Mouse (Mus musculus) kidney, embryonic 15.5 days (tissue): Measurements from ENCODE around the gene F11. TPM values are rescaled to one million over a fixed set of nuclear protein-coding genes. Genes with fewer than 3 reads are reported as not detected.

Experiments
- ATAC-seq: fragments of 200-750 bp; cut with Nextera tagmentation; replicated peaks from 2 replicates; pipeline ENCODE4 v1.8.0; 2017; ENCODE audit warnings: moderate TSS enrichment; ENCODE audit not compliant: low FRiP score
- H3K27ac ChIP-seq: fragments of 300-500 bp; sonication (generic); 2 replicates; pipeline ENCODE4 v1.5.1; 2015; ENCODE audit warnings: mild to moderate bottlenecking, inconsistent platforms
- H3K27me3 ChIP-seq: fragments of 300-500 bp; sonication (generic); 2 replicates; pipeline ENCODE4 v1.6.1; 2015; ENCODE audit warnings: inconsistent platforms
- H3K36me3 ChIP-seq: fragments of 300-500 bp; sonication (generic); 2 replicates; pipeline ENCODE4 v1.6.1; 2015; ENCODE audit warnings: inconsistent platforms
- H3K4me1 ChIP-seq: fragments of 300-500 bp; sonication (generic); 2 replicates; pipeline ENCODE4 v1.6.1; 2015; ENCODE audit warnings: inconsistent platforms
- H3K4me2 ChIP-seq: fragments of 300-500 bp; sonication (generic); 2 replicates; pipeline ENCODE4 v1.6.1; 2015; ENCODE audit warnings: moderate library complexity, mild to moderate bottlenecking, inconsistent platforms
- H3K4me3 ChIP-seq: fragments of 300-500 bp; sonication (generic); replicated peaks from 2 replicates; pipeline ENCODE4 v1.5.1; 2015; ENCODE audit warnings: mild to moderate bottlenecking, inconsistent platforms
- H3K9ac ChIP-seq: fragments of 300-500 bp; sonication (generic); 2 replicates; pipeline ENCODE4 v1.6.1; 2015; ENCODE audit warnings: mild to moderate bottlenecking, inconsistent platforms
- H3K9me3 ChIP-seq: fragments of 300-500 bp; sonication (generic); replicated peaks from 2 replicates; pipeline ENCODE4 v1.6.1; 2016; ENCODE audit warnings: inconsistent platforms
- WGBS: fragments of 180-500 bp; shearing (Covaris S2); methylation state at CpG from one replicate; pipeline ENCODE4 v1.1.7; 2015; ENCODE audit warnings: mixed read lengths; 5-methylcytosine and 5-hydroxymethylcytosine counted together
- polyA plus RNA-seq: library from polyadenylated mRNA; unstranded; fragments of >200 nt; fragmentation: Nextera tagmentation; extraction: Ambion mirVana; gene quantifications from 2 replicates; pipeline ENCODE4 v1.2.1, GENCODE M21; 2015

Gene F11
- polyA plus RNA-seq = 0.13 and 0.21 TPM in 2 replicates

DNA sequence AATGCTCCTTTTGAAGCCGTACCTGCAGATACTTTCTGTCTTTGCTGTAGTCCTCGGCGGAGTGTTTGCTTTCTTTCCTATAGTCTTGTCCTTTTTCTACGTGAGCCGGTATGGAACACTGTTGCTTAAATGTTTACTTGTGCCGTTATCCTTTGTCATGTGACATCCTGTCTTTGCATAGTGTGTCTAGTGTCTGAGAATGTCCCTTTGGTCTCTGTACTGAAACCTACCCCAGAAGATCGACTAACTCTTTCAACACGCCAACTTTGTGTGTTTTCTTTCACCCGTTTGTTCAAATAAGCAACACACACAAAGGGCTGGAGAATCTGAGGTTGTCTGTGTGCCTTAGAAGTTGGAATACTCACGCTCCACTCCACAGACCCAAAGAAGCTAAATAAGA is at the start of gene F11:
Gene F11, minus strand, starts transcription at position 112 of the 400 bp plus-strand sequence.
- WGBS = 87% methylated on average over 10 of the region's 10 CpGs
- no peak for ATAC-seq

DNA sequence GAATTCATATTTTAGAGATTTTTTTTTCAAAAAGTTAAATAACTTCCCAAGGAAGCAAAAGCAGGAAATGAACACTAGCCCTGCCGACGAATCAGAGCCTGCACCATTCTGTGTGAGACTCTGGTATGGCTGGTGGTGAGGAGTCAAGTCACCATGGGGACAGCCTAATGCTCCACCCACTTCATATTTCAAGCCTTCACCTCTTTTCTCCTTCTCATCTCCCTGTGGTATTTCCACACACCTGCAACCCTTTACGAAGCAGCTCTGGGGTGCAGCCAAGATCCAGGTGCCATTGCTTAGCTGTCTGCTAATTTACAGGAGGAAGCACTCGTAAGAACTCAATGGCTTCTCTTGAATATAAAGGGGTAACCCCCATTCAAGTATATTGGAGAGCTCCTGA is 49.1 kb upstream of the F11 start:
- Histone ChIP-seq H3K9me3 (no peaks in the 10 kb centered on the region), H3K4me2 (no peak overlapping the region), H3K36me3 (no peaks in the 10 kb centered on the region), H3K27ac (no peak overlapping the region), H3K27me3 (no peaks in the 10 kb centered on the region), H3K9ac (no peak overlapping the region), H3K4me1 (no peaks in the 10 kb centered on the region), H3K4me3 (no peak overlapping the region)
- 85% methylated on average over 4 of the region's 4 CpGs for WGBS
- no peak for ATAC-seq

More for the DNA sequence above, at the start of gene F11:
- Histone ChIP-seq H3K4me2 (no peak within 1 kb of the TSS), H3K27me3 (no peaks in the 10 kb centered on the region), H3K4me3 (no peak within 1 kb of the TSS), H3K4me1 (no peaks in the 10 kb centered on the region), H3K27ac (no peak within 1 kb of the TSS), H3K9ac (no peak within 1 kb of the TSS), H3K9me3 (no peaks in the 10 kb centered on the region; the same call in 1 of the 2 replicates), H3K36me3 (no peaks in the 10 kb centered on the region)

DNA sequence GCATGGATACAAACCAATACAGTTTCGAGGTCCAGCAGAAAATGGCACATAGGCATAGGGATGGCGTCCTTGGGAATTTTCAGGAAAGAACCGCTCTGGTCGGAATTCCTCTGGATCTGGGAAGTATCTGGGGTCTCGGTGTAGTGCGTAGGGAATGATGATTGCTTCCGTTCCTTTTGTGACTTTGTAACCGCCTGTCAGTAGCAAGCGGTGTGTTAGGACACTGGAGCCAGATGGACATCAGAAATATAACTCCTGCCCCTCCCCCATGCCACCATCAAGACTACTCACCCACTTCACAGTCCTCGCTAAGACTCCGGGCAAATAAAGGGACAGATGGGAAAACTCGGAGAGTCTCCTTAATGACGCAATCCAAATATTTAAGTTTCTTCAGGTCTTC is 46.5 kb upstream of the F11 start, which contains the start of gene Gm45753:
Gene Gm45753, minus strand, starts transcription at position 101 of the 400 bp plus-strand sequence.
- Histone ChIP-seq H3K27me3 (no peaks in the 10 kb centered on the region), H3K9ac (no peak within 1 kb of the TSS), H3K27ac (no peak within 1 kb of the TSS), H3K4me2 (no peak within 1 kb of the TSS), H3K36me3 (no peaks in the 10 kb centered on the region), H3K4me3 (no peak within 1 kb of the TSS), H3K4me1 (no peaks in the 10 kb centered on the region), H3K9me3 (no peaks in the 10 kb centered on the region)
- WGBS = 88% methylated on average over 13 of the region's 13 CpGs
- ATAC-seq = no peak

DNA sequence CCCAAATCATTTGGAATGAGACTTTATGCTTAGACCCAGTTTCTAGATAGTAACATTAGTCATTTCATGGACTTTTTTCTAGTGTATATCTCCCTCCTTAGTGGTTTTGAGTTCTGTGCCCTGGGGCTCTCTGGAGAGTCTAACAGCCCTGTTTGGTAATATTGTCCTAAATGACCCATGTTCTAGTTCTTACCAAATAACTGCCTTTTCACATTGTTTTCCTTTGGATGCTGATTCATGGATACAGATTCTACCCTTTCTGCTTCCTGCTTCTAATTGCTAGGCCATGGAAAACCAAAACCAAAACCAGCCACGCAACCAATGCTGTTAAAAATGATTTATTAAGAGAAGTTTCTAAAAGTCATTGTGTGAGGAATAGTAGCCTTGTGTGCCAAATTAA is 43.6 kb upstream of the F11 start:
- no peak overlapping the region for H3K27ac ChIP-seq
- H3K36me3 ChIP-seq = no peaks in the 10 kb centered on the region
- no peak overlapping the region for H3K4me2 ChIP-seq
- no peaks in the 10 kb centered on the region for H3K27me3 ChIP-seq
- no peaks in the 10 kb centered on the region for H3K4me1 ChIP-seq
- H3K9ac ChIP-seq = no peak overlapping the region
- 32% methylated on average over 1 of the region's 1 CpGs for WGBS
- no peak overlapping the region for H3K4me3 ChIP-seq
- no peaks in the 10 kb centered on the region for H3K9me3 ChIP-seq
- ATAC-seq = no peak

DNA sequence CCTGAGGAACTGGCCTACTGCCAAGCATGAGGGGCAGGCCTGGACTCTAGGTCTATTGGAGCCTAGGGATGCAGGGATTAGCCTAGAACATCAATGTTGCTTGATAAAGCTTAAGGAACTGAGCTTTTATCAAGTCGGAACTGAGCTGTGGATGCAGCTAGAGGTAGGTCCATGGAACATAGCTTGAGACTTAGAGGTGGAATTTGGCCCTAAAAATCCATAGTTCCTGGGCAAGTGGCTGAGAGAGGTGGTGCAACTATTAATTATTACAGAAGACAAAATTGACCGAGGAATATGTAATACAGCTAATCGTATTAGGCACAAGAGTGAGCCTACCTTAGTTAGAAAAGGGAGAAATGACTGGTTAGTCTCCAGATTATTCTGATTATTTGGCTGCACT is 42.5 kb upstream of the F11 start:
- Histone ChIP-seq H3K27me3 (no peaks in the 10 kb centered on the region), H3K36me3 (no peaks in the 10 kb centered on the region), H3K4me2 (no peak overlapping the region), H3K4me1 (no peaks in the 10 kb centered on the region), H3K27ac (no peak overlapping the region), H3K4me3 (no peak overlapping the region), H3K9ac (no peak overlapping the region), H3K9me3 (no peaks in the 10 kb centered on the region)
- no peak for ATAC-seq
- WGBS = 88% methylated on average over 3 of the region's 3 CpGs

DNA sequence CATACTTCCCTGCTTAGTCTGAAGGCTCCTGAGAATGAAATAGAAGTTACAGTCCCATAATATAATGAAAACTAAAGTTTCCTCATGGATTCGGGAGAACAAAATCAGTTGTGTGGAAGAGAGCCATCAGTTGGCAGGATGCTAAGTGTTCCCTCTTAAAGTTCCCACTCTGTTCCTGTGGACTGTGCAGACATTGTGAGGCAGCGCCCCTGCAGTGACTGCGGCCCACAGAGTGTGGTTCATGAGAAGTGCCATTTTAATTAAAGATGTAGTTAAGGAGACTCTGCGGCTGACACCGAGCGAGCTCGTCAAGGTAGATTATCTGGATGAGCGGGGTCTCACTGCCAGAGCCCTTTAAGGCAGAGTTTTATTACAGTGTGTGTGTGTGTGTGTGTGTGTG is 40.6 kb upstream of the F11 start:
- Histone ChIP-seq H3K27ac (no peak overlapping the region), H3K9me3 (no peaks in the 10 kb centered on the region), H3K4me3 (no peak overlapping the region), H3K4me1 (no peaks in the 10 kb centered on the region), H3K4me2 (no peak overlapping the region), H3K27me3 (no peaks in the 10 kb centered on the region), H3K9ac (no peak overlapping the region), H3K36me3 (no peaks in the 10 kb centered on the region)
- 74% methylated on average over 8 of the region's 8 CpGs for WGBS
- ATAC-seq = no peak

DNA sequence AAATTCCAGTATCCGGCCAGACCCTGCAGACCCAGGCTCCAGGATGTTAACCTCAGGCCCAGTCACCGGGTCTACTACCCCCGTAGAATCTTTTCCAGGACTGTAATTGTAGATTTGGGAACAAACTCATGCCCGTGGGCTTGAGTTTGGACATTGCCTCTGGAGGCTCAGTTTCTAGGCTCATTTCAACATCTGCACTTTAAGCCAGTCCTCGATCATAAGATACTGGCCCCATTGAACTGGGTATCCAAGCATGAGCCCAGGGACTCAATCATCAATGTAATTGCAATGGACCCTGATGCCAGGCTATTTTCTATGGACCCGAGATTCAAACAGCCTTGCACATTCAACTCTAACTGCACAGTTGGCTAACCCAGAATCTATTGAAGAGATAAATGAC is 33.4 kb upstream of the F11 start:
- no peak for ATAC-seq
- no peak overlapping the region for H3K4me3 ChIP-seq
- no peak overlapping the region for H3K27ac ChIP-seq
- 92% methylated on average over 6 of the region's 6 CpGs for WGBS
- H3K4me2 ChIP-seq = no peak overlapping the region
- no peaks in the 10 kb centered on the region for H3K36me3 ChIP-seq
- no peaks in the 10 kb centered on the region for H3K4me1 ChIP-seq
- H3K9ac ChIP-seq = no peak overlapping the region
- H3K27me3 ChIP-seq = no peaks in the 10 kb centered on the region
- no peaks in the 10 kb centered on the region for H3K9me3 ChIP-seq

DNA sequence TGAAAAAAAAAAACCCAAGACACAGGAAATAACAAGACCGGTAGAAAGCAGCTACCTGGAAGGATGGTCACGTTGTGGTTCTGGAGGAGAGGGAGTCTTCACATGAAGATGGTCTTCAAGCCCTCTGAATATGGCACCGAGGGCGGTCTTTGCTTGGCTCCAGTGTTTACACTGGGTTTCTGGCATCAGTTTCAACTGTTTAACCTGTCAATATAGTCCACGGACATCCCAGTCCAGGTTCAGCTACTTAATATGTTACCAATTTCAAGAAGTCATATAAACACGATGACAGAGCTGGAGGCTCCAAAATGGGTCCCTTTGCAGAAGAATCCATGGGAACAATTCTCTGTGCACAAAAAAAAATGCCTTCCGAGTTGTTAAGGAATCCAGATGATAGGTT is 32.9 kb upstream of the F11 start, which contains the start of gene Klkb1:
Gene Klkb1, minus strand, starts transcription at position 173 of the 400 bp plus-strand sequence.
- Histone ChIP-seq H3K9me3 (no peaks in the 10 kb centered on the region), H3K4me2 (no peak within 1 kb of the TSS), H3K27me3 (no peaks in the 10 kb centered on the region), H3K4me3 (no peak within 1 kb of the TSS), H3K27ac (no peak within 1 kb of the TSS), H3K9ac (no peak within 1 kb of the TSS), H3K36me3 (no peaks in the 10 kb centered on the region), H3K4me1 (no peaks in the 10 kb centered on the region)
- no peak for ATAC-seq
- 86% methylated on average over 7 of the region's 7 CpGs for WGBS

DNA sequence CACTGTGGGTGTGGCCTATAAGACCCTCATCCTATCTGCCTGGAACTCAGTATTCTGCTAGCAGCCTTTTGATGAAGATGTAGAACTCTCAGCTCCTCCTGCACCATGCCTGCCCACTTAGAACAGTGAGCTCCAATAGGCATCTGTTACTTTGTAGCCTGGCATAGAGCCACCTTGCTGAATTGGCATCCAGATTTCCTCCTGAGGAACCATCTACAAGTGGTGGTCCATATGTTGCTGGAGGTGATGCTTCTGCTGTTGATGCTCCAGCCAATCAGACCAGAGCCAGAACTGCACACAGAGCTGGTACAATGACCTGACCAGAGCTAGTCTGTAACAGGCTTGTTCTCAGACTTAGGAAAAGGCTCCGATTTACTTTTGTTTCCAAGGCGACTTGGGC is 30.0 kb upstream of the F11 start:
- H3K9me3 ChIP-seq = no peaks in the 10 kb centered on the region
- 81% methylated on average over 2 of the region's 2 CpGs for WGBS
- no peaks in the 10 kb centered on the region for H3K27me3 ChIP-seq
- H3K4me2 ChIP-seq = no peak overlapping the region
- H3K36me3 ChIP-seq = no peaks in the 10 kb centered on the region
- H3K27ac ChIP-seq = no peak overlapping the region
- no peak overlapping the region for H3K4me3 ChIP-seq
- H3K9ac ChIP-seq = no peak overlapping the region
- ATAC-seq = no peak
- no peaks in the 10 kb centered on the region for H3K4me1 ChIP-seq

DNA sequence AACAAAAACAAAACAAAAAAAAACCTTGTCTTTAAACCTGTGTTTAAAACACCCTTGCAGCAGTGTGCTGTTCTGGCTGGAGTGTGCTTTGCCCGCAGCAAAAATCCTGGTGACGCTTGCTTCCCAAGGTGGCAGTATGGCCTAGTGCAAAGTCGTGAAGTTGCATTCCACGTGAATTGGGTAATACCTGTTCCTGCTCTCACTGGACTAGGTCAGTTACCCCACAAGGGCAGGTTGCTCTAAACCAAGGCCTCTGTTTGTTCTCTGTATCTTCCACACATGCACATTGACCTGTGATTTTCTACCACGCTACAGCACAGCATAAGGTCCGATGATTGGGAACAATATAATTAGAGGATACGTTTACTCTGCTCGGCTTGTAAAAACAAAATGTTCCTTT is 19.8 kb upstream of the F11 start:
- WGBS = 79% methylated on average over 8 of the region's 8 CpGs
- Histone ChIP-seq H3K27ac (no peak overlapping the region), H3K9ac (no peak overlapping the region), H3K27me3 (no peaks in the 10 kb centered on the region), H3K9me3 (no peaks in the 10 kb centered on the region), H3K4me3 (no peak overlapping the region), H3K36me3 (no peaks in the 10 kb centered on the region), H3K4me1 (no peaks in the 10 kb centered on the region), H3K4me2 (no peak overlapping the region)
- no peak for ATAC-seq

DNA sequence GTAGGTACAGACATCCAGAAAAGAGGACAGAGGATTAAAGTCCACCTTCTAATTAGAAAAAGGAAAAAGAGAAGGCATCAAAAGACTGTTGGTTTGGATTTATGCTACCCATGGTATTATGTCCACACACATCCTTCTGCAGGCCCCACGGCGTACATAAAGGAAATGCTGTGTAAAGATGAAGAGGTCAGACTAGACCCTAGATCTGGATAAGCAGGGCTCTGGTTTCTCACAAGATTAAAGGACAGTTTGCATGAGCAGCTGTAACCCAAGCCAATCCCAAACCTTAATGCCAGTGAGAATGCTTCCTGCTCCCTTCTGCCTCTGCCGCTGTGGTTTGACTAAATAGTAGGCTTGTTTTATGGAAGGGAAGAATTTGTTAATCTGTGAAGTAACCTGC is 15.6 kb upstream of the F11 start:
- no peaks in the 10 kb centered on the region for H3K4me1 ChIP-seq
- 63% methylated on average over 3 of the region's 3 CpGs for WGBS
- H3K27ac ChIP-seq = no peak overlapping the region
- no peaks in the 10 kb centered on the region for H3K9me3 ChIP-seq
- no peak overlapping the region for H3K9ac ChIP-seq
- no peak overlapping the region for H3K4me3 ChIP-seq
- no peaks in the 10 kb centered on the region for H3K36me3 ChIP-seq
- ATAC-seq = no peak
- H3K4me2 ChIP-seq = no peak overlapping the region
- H3K27me3 ChIP-seq = no peaks in the 10 kb centered on the region

DNA sequence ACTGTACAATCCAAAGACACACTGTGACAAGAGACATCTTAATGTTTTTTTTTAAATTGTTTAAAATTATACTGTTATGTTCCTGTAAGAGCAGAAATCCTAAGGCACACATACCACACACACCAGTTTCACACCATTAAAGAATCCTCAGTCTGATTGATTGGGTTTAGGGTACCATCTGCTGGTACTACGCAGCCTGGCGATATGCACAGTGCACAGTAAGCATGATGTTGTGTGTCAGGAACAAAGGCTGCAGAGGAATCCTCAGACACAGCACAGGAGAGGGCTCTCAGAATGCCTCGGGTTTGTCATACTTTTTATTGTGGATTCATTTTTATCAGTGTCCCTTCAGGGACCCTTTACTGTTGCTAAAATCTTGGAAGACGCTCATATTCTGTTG is 12.5 kb upstream of the F11 start:
- ATAC-seq = no peak
- H3K27ac ChIP-seq = no peak overlapping the region
- H3K4me1 ChIP-seq = no peaks in the 10 kb centered on the region
- no peaks in the 10 kb centered on the region for H3K27me3 ChIP-seq
- no peaks in the 10 kb centered on the region for H3K36me3 ChIP-seq
- H3K9me3 ChIP-seq = no peaks in the 10 kb centered on the region
- H3K9ac ChIP-seq = no peak overlapping the region
- no peak overlapping the region for H3K4me2 ChIP-seq
- H3K4me3 ChIP-seq = no peak overlapping the region
- WGBS = 81% methylated on average over 4 of the region's 4 CpGs

DNA sequence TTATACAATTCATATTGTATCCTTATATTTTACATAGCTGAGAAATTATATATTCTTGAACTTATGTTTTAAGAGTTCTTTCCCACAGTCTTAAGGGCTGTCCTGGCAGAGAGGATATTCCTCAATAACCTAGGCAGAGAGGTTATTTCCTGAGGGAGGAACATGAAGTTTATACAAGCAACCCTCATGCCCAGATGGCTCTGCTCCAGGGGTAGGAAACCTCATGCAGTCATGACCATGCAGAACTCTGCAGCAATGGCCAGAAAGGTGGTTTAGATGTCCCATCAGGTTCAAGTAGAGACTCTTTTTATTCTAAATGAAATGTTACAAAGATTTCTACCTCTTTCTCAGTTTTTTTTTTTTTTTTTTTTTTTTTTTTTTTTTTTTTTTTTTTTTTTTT is 7.2 kb upstream of the F11 start:
- Histone ChIP-seq H3K9me3 (no peaks in the 10 kb centered on the region; the same call in 1 of the 2 replicates), H3K27me3 (no peaks in the 10 kb centered on the region), H3K9ac (no peak overlapping the region), H3K36me3 (no peaks in the 10 kb centered on the region), H3K4me2 (no peak overlapping the region), H3K27ac (no peak overlapping the region), H3K4me3 (no peak overlapping the region), H3K4me1 (no peaks in the 10 kb centered on the region)
- no peak for ATAC-seq
